Mouse (Mus musculus) neural tube, embryonic 11.5 days (tissue): ENCODE measurements around the gene Hormad2. TPM values are rescaled to one million over a fixed set of nuclear protein-coding genes. Genes with fewer than 3 reads are reported as not detected.

Source experiments
- ATAC-seq: fragments of 200-750 bp; cut with Nextera tagmentation; 2 replicates; pipeline ENCODE4 v1.8.0; 2017; ENCODE audit warnings: moderate number of reproducible peaks, mild to moderate bottlenecking, moderate TSS enrichment, moderate library complexity; ENCODE audit not compliant: insufficient read depth, low FRiP score, low TSS enrichment
- DNase-seq: peaks from one replicate; pipeline ENCODE4 v3.0.0-alpha.2; 2015; ENCODE audit warnings: low spot score
- H3K27ac ChIP-seq: fragments of 300-500 bp; sonication (generic); 2 replicates; pipeline ENCODE4 v1.5.1; 2014; ENCODE audit warnings: low read depth, mild to moderate bottlenecking, low read length
- H3K27me3 ChIP-seq: fragments of 300-500 bp; sonication (generic); 2 replicates; pipeline ENCODE4 v1.6.1; 2014; ENCODE audit warnings: mild to moderate bottlenecking, low read length, mixed read lengths; ENCODE audit not compliant: control insufficient read depth, insufficient read depth
- H3K36me3 ChIP-seq: fragments of 300-500 bp; sonication (generic); 2 replicates; pipeline ENCODE4 v1.6.1; 2014; ENCODE audit warnings: mild to moderate bottlenecking, low read length, moderate library complexity, mixed read lengths; ENCODE audit not compliant: control insufficient read depth, insufficient read depth
- H3K4me1 ChIP-seq: fragments of 300-500 bp; sonication (generic); 2 replicates; pipeline ENCODE4 v1.6.1; 2014; ENCODE audit warnings: low read length, mixed read lengths; ENCODE audit not compliant: control insufficient read depth, insufficient read depth
- H3K4me2 ChIP-seq: fragments of 300-500 bp; sonication (generic); 2 replicates; pipeline ENCODE4 v1.6.1; 2014; ENCODE audit warnings: low read depth, mild to moderate bottlenecking, moderate library complexity
- H3K4me3 ChIP-seq: fragments of 300-500 bp; sonication (generic); 2 replicates; pipeline ENCODE4 v1.5.1; 2014; ENCODE audit warnings: low read depth, low read length
- H3K9ac ChIP-seq: fragments of 300-500 bp; sonication (generic); 2 replicates; pipeline ENCODE4 v1.6.1; 2014; ENCODE audit warnings: mild to moderate bottlenecking, low read length
- H3K9me3 ChIP-seq: fragments of 300-500 bp; sonication (generic); 2 replicates; pipeline ENCODE4 v1.6.1; 2016; ENCODE audit warnings: low read length; ENCODE audit not compliant: control insufficient read depth
- WGBS: fragments of 180-500 bp; shearing (Covaris S2); extraction: QIAGEN DNeasy Blood & Tissue Kit; methylation state at CpG from one replicate; pipeline ENCODE4 v1.1.7; 2014; 5-methylcytosine and 5-hydroxymethylcytosine counted together
- polyA plus RNA-seq: library from polyadenylated mRNA; unstranded; fragments of >200 nt; fragmentation: Nextera tagmentation; extraction: Ambion mirVana; gene quantifications from 2 replicates; pipeline ENCODE4 v1.2.1, GENCODE M21; 2014

Hormad2 gene
- polyA plus RNA-seq, 1 experiment from 2014 or later, result 0.12 TPM

DNA sequence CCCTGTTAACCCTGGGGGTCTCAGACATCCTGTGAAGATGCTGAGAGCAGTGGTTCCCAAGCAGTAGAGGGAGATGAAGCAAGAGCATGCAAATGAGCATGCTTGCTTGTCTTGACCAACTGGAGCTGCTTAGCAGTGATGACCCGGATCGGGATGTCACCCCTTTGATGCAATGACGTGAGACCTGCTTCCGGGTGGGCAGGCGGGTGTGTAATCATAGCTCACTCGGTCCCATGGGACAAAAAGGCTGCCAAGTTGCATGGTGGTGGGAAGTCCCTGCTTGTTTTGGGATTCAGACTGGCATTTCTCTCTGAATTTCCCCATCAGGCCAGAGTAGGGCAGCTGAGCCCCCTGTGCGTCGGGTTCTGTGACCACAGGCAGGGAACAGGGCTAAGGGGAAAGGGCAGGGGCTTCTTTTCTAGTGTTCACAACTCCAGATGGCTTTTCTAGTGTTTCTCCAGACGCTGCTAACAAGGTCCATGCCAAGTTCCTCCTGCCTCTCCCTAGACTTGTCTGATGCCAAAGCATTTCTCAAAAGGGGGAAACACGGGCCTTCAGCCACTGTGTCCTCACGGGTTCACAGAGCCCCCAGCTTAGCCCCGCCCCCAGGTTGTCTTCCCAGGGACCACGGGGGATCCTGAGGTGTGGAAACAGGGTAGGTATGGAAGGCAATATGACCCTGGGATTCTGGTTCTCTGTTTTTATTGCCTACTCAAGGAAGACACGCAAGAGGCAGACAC, 141.0 kb downstream of the Hormad2 start:
- ATAC-seq, result no peak
- 76% methylated on average over 14 of the region's 14 CpGs for WGBS

DNA sequence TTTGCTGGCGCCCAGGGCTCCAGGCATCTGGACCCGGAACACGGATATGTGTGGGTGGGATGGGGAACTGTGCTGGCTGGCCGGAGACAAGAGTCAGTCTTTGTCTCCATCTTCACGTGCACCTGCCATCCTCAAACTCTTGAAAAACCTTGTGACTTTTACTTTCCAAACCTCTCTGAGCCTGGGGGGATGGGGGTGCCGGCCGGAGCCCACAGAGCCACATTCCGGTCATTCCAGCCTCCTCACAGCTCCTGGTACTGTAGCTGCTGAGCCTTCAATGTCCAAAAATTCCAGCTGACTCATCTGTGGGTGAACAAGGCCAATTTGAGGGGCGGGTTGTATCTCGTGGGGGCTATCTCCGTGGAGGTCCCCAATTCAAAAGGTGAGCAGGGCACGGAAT, 141.7 kb downstream of the Hormad2 start:
- no peak overlapping the region for H3K9ac ChIP-seq
- 55% methylated on average over 12 of the region's 12 CpGs for WGBS
- 0 out of 2 replicates have a peak, but pooled peaks cover 2% of the 10 kb centered on the region for H3K4me1 ChIP-seq
- ATAC-seq (no peak), DNase-seq (no peak)
- no peak overlapping the region for H3K27ac ChIP-seq
- H3K4me3 ChIP-seq, result no peak overlapping the region
- no peaks in the 10 kb centered on the region for H3K36me3 ChIP-seq
- no peaks in the 10 kb centered on the region for H3K9me3 ChIP-seq
- no peaks in the 10 kb centered on the region for H3K27me3 ChIP-seq
- no peak overlapping the region for H3K4me2 ChIP-seq

More for the DNA sequence above, 141.0 kb downstream of the Hormad2 start:
- no peaks in the 10 kb centered on the region for H3K36me3 ChIP-seq
- 0 out of 2 replicates have a peak, but pooled peaks cover 2% of the 10 kb centered on the region for H3K4me1 ChIP-seq
- no peaks in the 10 kb centered on the region for H3K27me3 ChIP-seq
- no peak for DNase-seq
- no peak overlapping the region for H3K4me3 ChIP-seq
- H3K9me3 ChIP-seq, result no peaks in the 10 kb centered on the region
- H3K9ac ChIP-seq, result no peak overlapping the region
- H3K27ac ChIP-seq, result no peak overlapping the region
- no peak overlapping the region for H3K4me2 ChIP-seq

DNA sequence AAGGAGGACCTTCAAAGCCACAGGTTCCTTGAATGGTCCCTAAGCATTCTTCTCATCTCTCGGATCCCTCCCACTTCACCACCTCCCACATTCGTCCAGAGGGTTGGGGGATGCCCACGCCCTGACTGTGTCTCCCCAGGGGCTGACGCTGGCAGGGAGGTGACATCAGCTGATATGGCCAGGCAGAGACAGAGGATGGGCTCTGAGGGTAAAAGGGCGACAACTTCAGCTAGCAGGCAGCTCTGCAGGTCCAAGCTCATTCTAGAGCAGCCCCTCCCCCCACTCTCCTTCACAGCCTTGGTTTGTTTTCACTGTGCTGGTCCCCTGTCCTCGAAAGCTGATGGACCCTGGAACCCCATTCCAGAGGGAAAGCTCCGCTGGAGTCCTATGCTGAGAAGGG, 142.3 kb downstream of the Hormad2 start:
- Histone ChIP-seq H3K9ac (no peak overlapping the region), H3K9me3 (no peaks in the 10 kb centered on the region), H3K27ac (no peak overlapping the region), H3K4me1 (0 out of 2 replicates have a peak, but pooled peaks cover 2% of the 10 kb centered on the region), H3K4me2 (no peak overlapping the region), H3K36me3 (no peaks in the 10 kb centered on the region), H3K27me3 (no peaks in the 10 kb centered on the region), H3K4me3 (no peak overlapping the region)
- WGBS, result 46% methylated on average over 7 of the region's 7 CpGs
- ATAC-seq, result no peak
- no peak for DNase-seq

DNA sequence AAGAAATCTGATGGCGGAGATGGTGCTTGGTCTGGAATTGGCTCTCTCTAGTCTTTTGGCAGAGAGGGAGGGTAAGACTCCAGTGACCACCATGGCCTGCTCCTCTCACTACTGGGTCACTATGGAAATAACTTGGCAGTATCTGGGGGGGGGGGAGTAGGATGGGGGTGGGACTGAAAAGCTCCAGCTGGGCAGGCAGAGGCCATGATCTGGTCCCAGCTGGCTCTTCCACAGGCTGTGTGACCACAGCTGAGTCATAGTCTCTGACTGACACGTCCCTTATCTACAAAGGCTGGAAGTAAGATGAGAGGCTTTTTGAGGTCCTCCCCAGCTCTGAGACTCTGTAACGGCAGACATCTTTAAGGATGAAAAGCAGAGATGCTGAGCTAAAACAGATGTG, 143.2 kb downstream of the Hormad2 start:
- H3K4me2 ChIP-seq, result no peak overlapping the region
- no peaks in the 10 kb centered on the region for H3K9me3 ChIP-seq
- ATAC-seq (no peak), DNase-seq (no peak)
- no peak overlapping the region for H3K27ac ChIP-seq
- WGBS, result 73% methylated on average over 3 of the region's 3 CpGs
- H3K27me3 ChIP-seq, result no peaks in the 10 kb centered on the region
- no peaks in the 10 kb centered on the region for H3K36me3 ChIP-seq
- no peak overlapping the region for H3K9ac ChIP-seq
- no peak overlapping the region for H3K4me3 ChIP-seq
- H3K4me1 ChIP-seq, result 0 out of 2 replicates have a peak, but pooled peaks cover 2% of the 10 kb centered on the region

DNA sequence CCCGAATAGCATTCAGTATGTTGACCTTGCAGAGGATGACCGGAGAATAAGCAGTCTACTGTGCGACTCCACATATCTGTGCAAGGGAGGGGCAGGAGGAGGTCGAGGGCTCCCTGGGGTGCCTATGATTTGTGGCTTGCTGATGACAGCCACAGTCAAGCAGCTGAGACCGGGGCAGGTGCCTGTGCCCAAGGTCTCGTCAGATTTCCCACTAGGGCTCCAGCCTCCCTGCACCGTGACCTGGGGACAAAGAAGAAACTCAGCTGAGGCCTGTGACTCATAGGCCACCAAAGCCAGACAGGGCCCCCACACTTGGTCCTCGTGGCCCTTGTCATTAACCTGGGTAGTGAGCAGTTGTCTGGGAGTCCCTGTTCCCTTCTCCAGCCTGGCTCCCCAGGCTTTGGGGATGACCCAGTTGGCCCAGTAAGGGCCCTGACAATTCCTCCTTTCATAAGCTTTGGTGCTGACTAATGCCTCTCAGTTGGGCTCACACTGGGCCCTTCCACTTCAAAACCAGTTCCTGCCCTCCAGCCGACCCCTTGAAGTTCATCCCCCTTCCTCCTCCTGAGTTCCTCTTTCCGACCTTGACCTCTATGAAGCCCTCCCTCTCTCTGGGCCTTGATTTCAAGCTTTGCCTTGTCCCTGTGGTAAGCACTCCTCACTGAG, 144.2 kb downstream of the Hormad2 start:
- H3K4me1 ChIP-seq, result 0 out of 2 replicates have a peak, but pooled peaks cover 2% of the 10 kb centered on the region
- 58% methylated on average over 10 of the region's 10 CpGs for WGBS
- ATAC-seq, result no peak

More for the DNA sequence above, 144.2 kb downstream of the Hormad2 start:
- Histone ChIP-seq H3K9me3 (no peaks in the 10 kb centered on the region), H3K4me3 (no peak overlapping the region), H3K27me3 (no peaks in the 10 kb centered on the region), H3K4me2 (no peak overlapping the region), H3K27ac (no peak overlapping the region), H3K9ac (no peak overlapping the region), H3K36me3 (no peaks in the 10 kb centered on the region)
- no peak for DNase-seq

Other genes starting within 250 kb of the Hormad2 start
- gene Castor1, start 222.9 kb downstream of the Hormad2 start, polyA plus RNA-seq, result 1.9 and 2.1 TPM in 2 replicates
- gene Osm, start 204.7 kb downstream of the Hormad2 start, polyA plus RNA-seq, result not detected in 2 replicates
- gene Lif, start 183.5 kb downstream of the Hormad2 start, polyA plus RNA-seq, result not detected in 2 replicates
- gene Mtmr3, start 153.8 kb upstream of the Hormad2 start, polyA plus RNA-seq, result 30.2 and 36.8 TPM in 2 replicates
- gene Gm11032, start 179.0 kb upstream of the Hormad2 start, polyA plus RNA-seq, result not detected in 2 replicates
- gene Ascc2, start 196.6 kb upstream of the Hormad2 start, polyA plus RNA-seq, result 35.0 and 36.1 TPM in 2 replicates